Mouse (Mus musculus) CH12.LX (cell line): ENCODE data around the gene Pbrm1.

Experiments
- CTCF ChIP-seq, 2 experiments: IDR thresholded peaks in 1 of 2; conservative IDR thresholded peaks in 1 of 2; 2 replicates each; pipeline ENCODE4 v1.5.1; 2011 to 2012; ENCODE audit warnings: low read depth in 2 of 2, low read length in 2 of 2, improper control_type of control experiment in 1 of 2, inconsistent platforms in 1 of 2, mild to moderate bottlenecking in 1 of 2, moderate library complexity in 1 of 2
- NELFE ChIP-seq: IDR thresholded peaks from 2 replicates; pipeline ENCODE4 v1.6.1; 2011; ENCODE audit warnings: low read depth, low read length, improper control_type of control experiment
- POLR2A ChIP-seq: IDR thresholded peaks from 2 replicates; pipeline ENCODE4 v1.6.1; 2011; ENCODE audit warnings: low read depth, mild to moderate bottlenecking, improper control_type of control experiment, low read length

DNA sequence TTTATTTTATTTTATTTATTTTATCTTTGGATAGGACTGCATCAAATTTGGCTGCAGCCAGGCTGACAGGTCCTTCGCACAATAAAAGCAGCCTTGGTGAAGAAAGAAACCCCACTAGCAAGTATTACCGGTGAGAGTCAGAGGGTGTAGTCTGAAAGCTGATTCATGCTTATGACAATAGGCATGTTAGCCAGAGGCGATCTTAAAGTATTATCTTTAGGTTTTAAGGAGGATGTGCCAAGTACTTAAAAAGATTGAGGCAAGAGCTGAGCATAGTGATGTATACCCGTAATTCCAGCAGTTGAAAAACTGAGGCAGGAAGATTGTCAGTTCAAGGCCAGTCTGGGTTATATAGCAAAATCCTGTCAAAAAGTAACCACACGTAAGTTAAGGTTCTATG, 26.4 kb downstream of the Pbrm1 start:
- TF ChIP-seq NELFE: no peak
- no peak for TF ChIP-seq CTCF (conservative IDR thresholded peaks at IDR 0.05 in 1 of 2, IDR thresholded peaks at IDR 0.05 in 1 of 2; ENCODE audit: low read depth in 2 of 2, low read length in 2 of 2)
- no peak for TF ChIP-seq POLR2A
